Mouse (Mus musculus) gastrocnemius, postnatal 25 days (tissue): Measurements from ENCODE around the gene Polr1d. TPM values are rescaled to one million over a fixed set of nuclear protein-coding genes. Genes with fewer than 3 reads are reported as not detected.

Experiments
- DNase-seq: peaks from one replicate; pipeline ENCODE4 v3.0.0; 2022
- long read RNA-seq, 2 experiments: library from polyadenylated mRNA; stranded (forward); transcript quantifications; one replicate each; pipeline ENCODE4 v2.0.0; 2021
- total RNA-seq, 2 experiments: library from RNA; stranded (reverse); gene quantifications; 1 replicate in 1 of 2; 2 replicates in 1 of 2; pipeline ENCODE4 v1.2.3; 2021

Gene Polr1d
- 10 to 100 TPM; 85.3 to 87.5 TPM for total RNA-seq
- long read RNA-seq, experiment 1, transcript Polr1d-202 (3 exons, 1,137 nt) = minor isoform, 41 of 219 reads
- long read RNA-seq, experiment 1, transcript Polr1d-201 (2 exons, 1,196 nt) = major isoform, 173 of 219 reads
- long read RNA-seq, experiment 1, partial matches to known transcripts = 5 of 219 reads
- long read RNA-seq, experiment 1, other reads (novel, unspliced or antisense) = 0 of 219 reads
- long read RNA-seq, experiment 2, transcript Polr1d-202 (3 exons, 1,137 nt) = minor isoform, 32 of 178 reads
- long read RNA-seq, experiment 2, transcript Polr1d-201 (2 exons, 1,196 nt) = major isoform, 136 of 178 reads
- long read RNA-seq, experiment 2, partial matches to known transcripts = 2 of 178 reads
- long read RNA-seq, experiment 2, other reads (novel, unspliced or antisense) = 7 of 178 reads

GRCm38 (mm10) chr5:147076799-147077165 is at the start of gene Polr1d:
TSS of gene Polr1d (plus strand) at chr5:147077050.
- no peak for DNase-seq

GRCm38 (mm10) chr5:147031281-147031680 is 45.6 kb upstream of the Polr1d start:
- DNase-seq = no peak

DNA sequence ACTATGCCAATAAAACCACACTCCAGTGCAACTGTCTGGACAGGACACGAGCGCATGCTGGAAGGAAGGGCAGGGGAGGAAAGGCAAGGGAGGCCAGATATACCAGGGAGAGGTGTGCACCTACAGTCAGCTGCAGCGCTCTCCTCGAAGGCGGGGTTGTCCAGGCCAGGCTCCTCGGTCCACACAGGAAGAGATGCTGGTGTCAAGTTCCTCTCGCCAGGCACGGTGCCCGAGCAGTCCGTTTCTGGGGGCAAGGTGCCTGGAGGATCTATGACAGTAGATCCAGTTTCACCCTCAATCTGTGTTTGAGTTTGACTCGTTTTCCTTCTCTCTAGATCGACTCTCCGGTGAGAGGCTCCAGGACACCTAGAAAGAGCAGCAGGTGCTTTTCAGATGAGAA is 43.7 kb upstream of the Polr1d start:
- peak; percentile 33 for DNase-seq

GRCm38 (mm10) chr5:147034283-147034682 is 42.6 kb upstream of the Polr1d start:
- no peak for DNase-seq

DNA sequence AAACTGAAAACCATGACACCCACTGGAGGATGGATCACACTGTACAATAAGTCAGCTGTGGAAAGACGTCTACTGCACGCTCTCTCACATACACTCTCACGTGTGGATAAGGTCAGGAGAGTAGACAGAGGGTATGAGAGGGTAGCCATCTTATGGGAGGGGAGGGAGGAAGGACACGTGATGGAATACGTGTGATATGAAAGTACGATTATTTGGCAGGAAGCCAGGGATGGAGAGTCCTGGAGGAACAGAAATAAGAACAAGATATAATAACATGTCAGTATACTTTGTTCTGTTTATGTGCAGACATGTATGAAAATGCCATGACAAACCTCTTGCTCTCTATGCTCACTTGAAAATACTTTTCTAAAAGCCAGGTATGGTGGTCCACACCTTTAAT is 41.5 kb upstream of the Polr1d start:
- no peak for DNase-seq

GRCm38 (mm10) chr5:147036028-147036427 is 40.8 kb upstream of the Polr1d start:
- peak; percentile 44 for DNase-seq

GRCm38 (mm10) chr5:147036661-147037060 is 40.2 kb upstream of the Polr1d start:
- DNase-seq = no peak

- no peak for DNase-seq
These were observed 39.2 kb upstream of the Polr1d start for GRCm38 (mm10) chr5:147037601-147038000.

GRCm38 (mm10) chr5:147039394-147039793 is 37.5 kb upstream of the Polr1d start:
- DNase-seq = no peak

- no peak for DNase-seq
These were observed 34.6 kb upstream of the Polr1d start for GRCm38 (mm10) chr5:147041965-147042937.

DNA sequence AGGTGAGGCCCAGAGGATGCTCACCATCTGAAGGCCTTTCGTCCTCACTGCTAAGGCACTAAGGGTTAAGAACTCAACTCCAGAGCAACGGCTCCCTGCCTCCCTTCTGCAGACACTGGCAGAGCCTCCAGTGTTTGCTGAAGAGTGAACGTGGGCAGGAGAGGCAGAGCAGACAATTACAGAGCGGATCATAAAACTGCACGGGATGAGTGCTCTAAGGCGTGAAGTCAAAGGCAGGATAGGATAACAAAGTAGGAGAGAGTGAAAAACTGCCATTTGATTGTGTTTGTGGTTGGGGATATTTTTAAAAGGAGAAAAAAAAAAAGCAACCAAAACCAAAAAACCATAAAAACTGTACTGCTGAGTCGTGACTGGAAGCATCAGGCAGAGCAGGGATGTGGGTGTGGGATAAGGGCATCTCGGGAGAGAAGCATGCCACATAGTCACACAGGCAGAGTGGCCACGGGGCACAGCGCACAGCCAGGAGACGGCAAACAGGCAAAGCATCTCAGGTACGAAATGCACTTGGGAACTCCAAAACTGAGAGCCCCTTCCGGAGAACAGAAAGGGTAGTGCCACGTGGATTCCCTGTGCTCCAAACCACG is 33.5 kb upstream of the Polr1d start:
- DNase-seq = no peak

DNA sequence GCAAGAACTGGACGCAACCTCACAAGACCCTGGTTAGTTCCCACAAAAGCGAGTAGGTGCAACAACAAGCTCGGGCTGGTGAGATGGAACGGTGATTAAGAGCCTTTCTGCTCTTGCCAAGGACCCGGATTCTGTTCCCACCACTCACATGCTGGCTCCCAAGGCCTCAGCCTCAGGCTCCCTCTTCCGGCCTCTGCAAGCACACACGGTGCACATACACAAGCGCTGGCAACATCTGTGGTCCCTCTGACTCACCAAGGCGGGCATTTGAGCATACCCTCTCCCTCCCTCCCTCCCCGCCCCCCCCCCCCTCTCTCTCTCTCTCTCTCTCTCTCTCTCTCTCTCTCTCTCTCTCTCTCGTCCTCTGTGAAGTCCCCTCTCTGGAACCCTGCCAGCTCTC is 31.5 kb upstream of the Polr1d start:
- no peak for DNase-seq

GRCm38 (mm10) chr5:147045929-147046328 is 30.9 kb upstream of the Polr1d start:
- no peak for DNase-seq

DNA sequence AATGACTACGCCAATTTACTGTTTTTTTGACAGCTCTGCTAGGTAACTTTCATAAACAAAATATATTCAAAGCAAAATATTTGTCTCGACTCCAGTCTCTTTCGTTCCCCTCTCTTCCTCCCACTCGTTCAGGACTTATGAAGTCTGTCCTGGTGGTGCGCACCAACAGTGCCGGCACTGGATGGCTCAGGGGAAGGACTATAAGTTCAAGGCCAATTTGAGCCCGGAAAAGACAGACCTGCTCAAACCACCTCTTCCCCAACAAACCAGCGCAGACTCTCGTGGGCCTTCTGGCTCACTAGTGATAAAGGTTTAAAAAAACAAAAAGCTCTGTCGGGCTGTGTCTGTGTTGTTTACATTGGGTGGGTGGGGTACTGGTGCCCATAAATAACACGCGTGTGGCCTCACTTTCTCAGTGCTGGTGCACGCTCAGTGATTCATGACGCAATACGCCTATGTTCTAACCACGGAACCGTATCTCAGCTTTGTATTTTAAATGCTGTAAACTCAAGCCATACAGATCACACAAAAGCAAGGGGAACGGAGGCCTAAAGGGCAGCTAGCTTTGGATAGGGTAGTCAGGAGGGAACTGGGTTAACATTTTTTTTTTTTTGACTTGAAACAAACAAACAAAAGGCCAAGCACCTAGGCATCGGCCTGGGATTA is 27.2 kb upstream of the Polr1d start:
- DNase-seq = no peak

- DNase-seq = no peak
These were observed 25.9 kb upstream of the Polr1d start for GRCm38 (mm10) chr5:147050816-147051499.

DNA sequence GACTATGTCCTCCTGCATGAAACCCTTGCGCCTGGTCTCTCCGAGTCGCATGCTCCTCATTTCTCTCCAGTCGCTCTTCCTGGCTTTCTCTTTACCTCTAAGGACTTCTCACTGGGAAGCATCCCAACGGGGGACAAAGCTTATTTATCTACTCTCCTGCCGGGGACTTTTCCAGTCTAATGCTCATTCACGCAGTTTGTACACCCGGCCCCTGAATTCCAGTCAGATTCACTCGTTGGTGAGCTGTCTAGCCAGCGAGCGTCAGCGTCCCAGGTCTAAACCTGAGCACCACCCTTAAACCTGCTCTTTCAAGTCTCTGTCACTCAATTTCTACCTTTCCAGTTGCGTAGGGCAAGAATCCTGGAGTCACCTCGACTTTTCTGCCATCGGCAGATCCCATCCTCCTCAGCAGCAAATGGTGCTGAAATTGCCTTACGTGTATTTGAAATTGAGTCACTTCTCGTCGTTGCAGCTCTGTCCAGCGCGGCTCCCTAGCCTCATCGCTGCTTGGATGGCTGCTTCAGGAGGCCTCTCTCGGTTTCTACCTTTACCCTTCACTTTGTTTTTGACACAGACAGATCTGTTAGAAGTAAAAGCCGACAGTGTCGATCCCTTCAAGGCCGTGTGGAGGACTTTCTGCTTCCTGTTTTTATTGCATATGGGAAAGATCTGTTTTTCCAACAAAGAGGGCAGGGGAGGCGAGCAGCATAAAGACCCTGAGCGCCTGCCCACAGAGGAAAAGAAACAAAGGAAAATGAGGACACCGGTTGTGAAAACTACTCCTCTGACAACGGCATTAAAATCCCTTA is 25.1 kb upstream of the Polr1d start:
- no peak for DNase-seq

- no peak for DNase-seq
These were observed 24.6 kb upstream of the Polr1d start for GRCm38 (mm10) chr5:147052309-147052558.

DNA sequence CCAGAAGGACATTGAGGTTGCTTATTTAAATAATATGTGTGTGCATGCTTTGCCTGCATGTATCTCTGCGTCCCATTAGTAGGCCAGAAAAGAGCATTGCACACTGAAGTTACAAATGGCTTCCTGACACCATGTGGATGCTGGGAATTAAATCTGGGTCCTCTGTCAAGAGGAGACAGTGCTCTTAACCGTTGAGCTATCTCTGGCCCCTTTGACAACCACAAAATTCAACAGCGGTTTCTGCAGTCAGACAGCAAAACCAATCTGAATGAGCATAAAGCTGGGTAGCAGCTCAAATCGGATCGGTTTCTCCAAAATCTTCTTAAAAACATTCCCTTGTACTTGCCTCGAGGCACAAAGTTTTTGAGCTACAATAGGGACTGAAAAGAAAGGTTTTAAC is 23.8 kb upstream of the Polr1d start:
- no peak for DNase-seq

GRCm38 (mm10) chr5:147053481-147053880 is 23.4 kb upstream of the Polr1d start:
- no peak for DNase-seq

- DNase-seq = no peak
These were observed 22.5 kb upstream of the Polr1d start for GRCm38 (mm10) chr5:147054328-147054727.

GRCm38 (mm10) chr5:147054747-147055270 is 22.0 kb upstream of the Polr1d start:
- DNase-seq = no peak
